Mouse (Mus musculus) macrophage (primary cell): Measurements from ENCODE around the gene Psmb7. TPM values are rescaled to one million over a fixed set of nuclear protein-coding genes. Genes with fewer than 3 reads are reported as not detected.

ENCODE experiments used
- H3K27ac ChIP-seq: fragments of 350-480 bp; formaldehyde crosslinking; 2 replicates; pipeline ENCODE4 v1.9.0; 2021
- H3K36me3 ChIP-seq: fragments of 350-480 bp; formaldehyde crosslinking; 2 replicates; pipeline ENCODE4 v1.9.0; 2021; ENCODE audit errors: inconsistent target
- H3K4me3 ChIP-seq: fragments of 350-480 bp; formaldehyde crosslinking; 2 replicates; pipeline ENCODE4 v1.9.0; 2021; ENCODE audit errors: inconsistent target
- H3K79me2 ChIP-seq: fragments of 350-480 bp; formaldehyde crosslinking; 2 replicates; pipeline ENCODE4 v1.9.0; 2021; ENCODE audit errors: inconsistent target
- WGBS: methylation state at CpG from one replicate; pipeline ENCODE4 v1.1.7; 2026; ENCODE audit warnings: inconsistent platforms; ENCODE audit not compliant: missing documents; 5-methylcytosine and 5-hydroxymethylcytosine counted together
- polyA plus RNA-seq: library from polyadenylated mRNA; stranded (reverse); fragments of 250-400 nt; gene quantifications from 3 replicates; pipeline ENCODE4 v1.2.4, GENCODE M21; 2018; ENCODE audit warnings: inconsistent platforms

Psmb7 gene
- polyA plus RNA-seq, 1 experiment from 2014 or later = 113 TPM

DNA sequence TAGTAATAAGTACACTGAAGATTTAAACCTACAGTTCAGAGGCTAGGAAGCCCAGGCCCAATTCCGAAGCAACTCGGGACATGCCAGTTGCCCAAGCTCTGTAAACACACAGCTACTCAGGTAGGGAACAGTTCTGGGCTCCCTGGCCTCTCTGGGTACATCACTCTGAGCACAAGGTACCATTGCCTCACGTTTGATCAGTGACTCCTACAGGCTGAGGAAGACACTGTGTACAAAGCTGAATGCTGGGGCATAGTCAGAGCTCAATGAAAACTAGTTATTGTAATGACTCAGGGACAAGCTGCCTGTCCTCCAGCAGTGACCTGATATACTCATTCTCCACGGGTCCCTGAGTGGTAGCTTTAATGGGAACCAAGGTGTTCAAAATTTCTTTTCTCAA is 22.8 kb downstream of the Psmb7 start:
- H3K27ac ChIP-seq = no peak overlapping the region
- WGBS = 83% methylated on average over 4 of the region's 4 CpGs
- peaks cover 28% of the 10 kb centered on the region; the same call in 1 of the 2 replicates for H3K36me3 ChIP-seq
- peaks cover 97% of the 10 kb centered on the region for H3K79me2 ChIP-seq
- no peak overlapping the region for H3K4me3 ChIP-seq

DNA sequence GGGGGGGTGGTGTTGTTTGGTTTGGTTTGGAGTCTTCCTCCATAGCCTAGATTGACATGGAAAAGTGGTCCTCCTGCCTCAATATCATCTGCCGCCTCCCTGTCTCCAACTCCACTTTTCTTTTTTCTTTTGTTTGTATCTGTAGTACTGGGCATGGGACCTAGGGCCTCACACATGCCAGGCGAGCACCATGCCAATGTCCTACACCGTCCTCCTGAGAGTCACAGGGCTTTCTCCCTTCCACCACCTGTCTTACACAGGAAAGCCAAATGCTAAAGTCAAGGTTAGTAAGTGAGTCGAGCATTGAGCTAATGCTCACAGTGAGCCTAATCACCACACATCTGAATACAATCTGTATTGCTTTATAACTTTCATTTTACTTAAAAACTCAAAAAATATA is 24.1 kb downstream of the Psmb7 start:
- 86% methylated on average over 4 of the region's 4 CpGs for WGBS
- Histone ChIP-seq H3K36me3 (peaks cover 21% of the 10 kb centered on the region; the same call in 1 of the 2 replicates), H3K4me3 (no peak overlapping the region), H3K79me2 (peaks cover 97% of the 10 kb centered on the region), H3K27ac (no peak overlapping the region)

GRCm38 (mm10) chr2:38616956-38617872 is 26.7 kb downstream of the Psmb7 start:
- WGBS = 76% methylated on average over 5 of the region's 5 CpGs
- Histone ChIP-seq H3K4me3 (no peak overlapping the region), H3K79me2 (peaks cover 89% of the 10 kb centered on the region), H3K36me3 (peaks cover 21% of the 10 kb centered on the region; the same call in 1 of the 2 replicates), H3K27ac (no peak overlapping the region)

DNA sequence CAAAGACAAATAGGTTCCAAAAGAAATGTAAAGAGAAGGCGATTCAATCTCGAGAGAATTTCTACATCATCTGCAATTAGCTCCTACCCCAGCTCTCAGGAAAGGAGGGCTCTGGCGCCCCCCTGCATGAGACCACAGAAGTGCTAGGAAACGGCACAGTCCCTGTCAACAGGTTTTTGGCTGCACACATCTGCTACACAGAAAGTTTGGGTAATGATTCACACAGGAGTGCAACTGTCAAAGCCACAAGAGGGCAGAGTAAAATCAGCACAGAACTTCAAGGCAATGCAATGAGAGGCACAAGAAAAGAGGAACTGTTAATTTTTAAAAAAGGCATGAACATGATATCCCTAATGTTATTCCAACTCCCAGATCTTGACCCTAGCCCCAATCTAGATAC is 27.8 kb downstream of the Psmb7 start:
- Histone ChIP-seq H3K79me2 (peaks cover 78% of the 10 kb centered on the region), H3K36me3 (peaks cover 21% of the 10 kb centered on the region; the same call in 1 of the 2 replicates), H3K27ac (no peak overlapping the region), H3K4me3 (no peak overlapping the region)
- WGBS = 34% methylated on average over 4 of the region's 4 CpGs

DNA sequence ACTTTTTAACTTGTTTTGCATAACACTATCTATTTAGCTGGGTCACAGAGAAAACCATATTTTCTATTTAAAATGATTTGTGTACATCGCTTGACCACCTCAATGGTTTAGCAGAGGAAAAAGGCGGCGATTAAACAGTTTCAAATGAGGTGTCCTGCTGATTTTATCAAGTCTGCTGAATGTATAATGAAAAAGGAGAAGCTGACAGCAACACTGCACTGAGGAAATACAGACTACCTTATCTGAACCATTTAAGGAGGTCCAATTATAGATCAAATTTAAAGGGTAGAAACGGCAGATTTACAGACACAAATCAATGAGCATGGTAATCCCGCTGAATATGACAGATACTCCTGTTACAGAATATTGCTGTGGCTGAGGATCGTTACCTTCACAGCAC is 29.4 kb downstream of the Psmb7 start:
- Histone ChIP-seq H3K36me3 (peaks cover 17% of the 10 kb centered on the region; the same call in 1 of the 2 replicates), H3K4me3 (no peak overlapping the region), H3K79me2 (peaks cover 61% of the 10 kb centered on the region), H3K27ac (no peak overlapping the region)
- 85% methylated on average over 6 of the region's 6 CpGs for WGBS

- H3K4me3 ChIP-seq = no peak overlapping the region
- no peak overlapping the region for H3K27ac ChIP-seq
- H3K79me2 ChIP-seq = peaks cover 56% of the 10 kb centered on the region
- WGBS = 100% methylated on average over 3 of the region's 3 CpGs
- H3K36me3 ChIP-seq = 0 out of 2 replicates have a peak, but pooled peaks cover 9% of the 10 kb centered on the region
Observed at GRCm38 (mm10) chr2:38613576-38613975, 30.3 kb downstream of the Psmb7 start.

DNA sequence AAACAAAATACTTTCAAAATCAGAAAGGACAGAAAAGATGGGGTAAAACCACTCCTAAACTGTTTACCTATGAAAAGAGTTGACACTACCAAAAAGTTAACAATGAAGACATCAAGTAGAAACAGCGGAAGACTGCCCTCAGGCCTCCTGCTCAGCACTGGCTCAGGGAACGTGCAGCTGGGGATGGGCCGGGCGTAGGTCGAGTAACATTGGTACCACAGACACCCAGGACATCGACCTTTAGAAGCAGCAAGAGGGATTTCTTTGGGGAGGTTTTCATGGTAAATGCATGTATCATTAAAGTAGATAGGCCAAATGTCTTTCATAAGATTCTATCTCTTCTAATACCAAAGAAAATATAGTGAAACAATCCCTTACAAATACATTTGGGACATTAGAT is 31.3 kb downstream of the Psmb7 start:
- WGBS = 95% methylated on average over 6 of the region's 6 CpGs
- no peak overlapping the region for H3K27ac ChIP-seq
- no peaks in the 10 kb centered on the region for H3K36me3 ChIP-seq
- peaks cover 53% of the 10 kb centered on the region for H3K79me2 ChIP-seq
- no peak overlapping the region for H3K4me3 ChIP-seq

DNA sequence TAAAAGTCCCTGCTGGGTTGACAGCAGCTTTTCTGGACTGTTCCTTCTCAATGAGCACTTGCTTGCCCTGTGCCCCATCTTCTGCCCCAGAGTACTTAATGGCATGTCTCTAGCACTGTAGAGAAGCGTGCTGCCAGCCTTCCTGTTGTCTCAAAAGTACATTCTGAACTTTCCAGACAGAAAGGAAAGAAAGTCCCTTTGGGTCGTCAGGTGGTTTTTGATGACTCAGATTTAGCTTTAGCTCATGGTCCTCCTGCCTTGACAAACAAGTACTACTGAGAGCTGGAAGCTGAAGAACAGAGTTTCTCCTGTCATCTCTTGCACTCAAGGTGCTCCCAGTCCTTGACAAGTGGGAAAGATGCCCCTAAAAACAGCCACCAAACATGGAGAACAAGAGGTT is 33.7 kb downstream of the Psmb7 start:
- Histone ChIP-seq H3K4me3 (no peak overlapping the region), H3K27ac (no peak overlapping the region), H3K36me3 (no peaks in the 10 kb centered on the region), H3K79me2 (peaks cover 56% of the 10 kb centered on the region)
- WGBS = 97% methylated on average over 2 of the region's 2 CpGs

DNA sequence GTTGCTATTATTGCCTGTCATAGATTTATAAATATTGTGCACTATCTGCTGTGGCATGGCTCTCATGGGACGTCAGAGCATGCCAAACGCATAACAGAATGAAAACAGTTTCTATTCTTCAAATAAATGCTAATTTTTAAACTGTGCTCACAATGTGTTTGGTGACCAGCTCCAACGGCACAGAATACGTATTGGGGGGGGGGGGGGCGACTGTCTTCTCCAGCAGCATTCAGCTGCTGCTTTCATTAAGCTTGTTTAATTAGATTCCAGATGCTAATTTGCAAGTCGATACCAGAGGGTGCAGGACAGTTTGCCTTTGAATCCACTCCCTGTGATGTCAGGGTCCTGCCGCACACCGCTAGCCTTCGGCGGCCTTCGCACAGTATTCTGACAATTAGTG is 34.6 kb downstream of the Psmb7 start:
- no peak overlapping the region for H3K27ac ChIP-seq
- H3K4me3 ChIP-seq = no peak overlapping the region
- peaks cover 56% of the 10 kb centered on the region for H3K79me2 ChIP-seq
- no peaks in the 10 kb centered on the region for H3K36me3 ChIP-seq
- WGBS = 94% methylated on average over 11 of the region's 11 CpGs

DNA sequence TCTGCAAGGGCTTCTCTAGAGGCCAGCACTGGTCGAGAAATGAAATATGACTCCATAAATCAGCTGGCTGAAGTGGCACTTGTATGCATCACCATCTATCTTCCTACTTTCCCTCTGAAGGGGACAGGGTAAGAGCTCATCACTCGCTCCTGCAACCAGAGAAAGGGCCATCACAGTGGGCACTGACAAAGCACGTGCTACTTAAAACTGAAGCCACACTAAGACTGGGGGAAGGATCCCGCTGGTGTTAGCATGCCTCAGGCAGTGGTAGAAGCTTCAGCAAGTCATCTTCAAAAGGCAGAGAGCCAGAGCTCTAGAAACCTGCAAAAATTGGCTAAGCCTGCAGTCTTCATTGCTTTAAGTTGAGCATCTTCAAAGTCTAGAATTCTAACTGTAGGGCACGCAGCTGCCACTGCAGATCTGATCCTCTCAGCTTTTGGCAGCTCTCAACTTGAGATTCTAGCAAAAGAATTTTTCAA is 35.0 kb downstream of the Psmb7 start:
- Histone ChIP-seq H3K36me3 (no peaks in the 10 kb centered on the region), H3K27ac (no peak overlapping the region), H3K4me3 (no peak overlapping the region), H3K79me2 (peaks cover 56% of the 10 kb centered on the region; the same call in 1 of the 2 replicates)
- WGBS = 94% methylated on average over 5 of the region's 5 CpGs

DNA sequence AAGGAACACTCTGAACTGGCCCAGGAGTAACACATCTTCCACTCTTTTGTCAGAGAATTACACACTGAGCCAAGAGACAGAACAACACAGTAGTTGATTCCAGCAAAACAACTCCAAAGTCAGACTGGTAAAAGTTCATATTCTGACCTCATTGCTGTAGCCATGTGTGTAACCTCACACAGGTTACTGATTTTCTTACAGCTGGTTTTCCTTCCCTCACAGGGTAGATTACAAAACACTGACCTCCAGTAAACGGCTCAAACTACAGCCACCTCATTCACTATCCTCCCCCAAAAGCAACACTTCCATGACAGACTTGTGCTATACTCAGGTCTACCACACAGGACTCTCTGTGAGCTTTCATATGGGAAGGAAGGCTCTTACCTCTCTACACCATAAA is 36.2 kb downstream of the Psmb7 start:
- Histone ChIP-seq H3K79me2 (peaks cover 57% of the 10 kb centered on the region; the same call in 1 of the 2 replicates), H3K4me3 (no peak overlapping the region), H3K27ac (no peak overlapping the region), H3K36me3 (no peaks in the 10 kb centered on the region)
- WGBS = 33% methylated on average over 1 of the region's 1 CpGs

- Histone ChIP-seq H3K4me3 (no peak overlapping the region), H3K36me3 (no peaks in the 10 kb centered on the region), H3K79me2 (peaks cover 86% of the 10 kb centered on the region; the same call in 1 of the 2 replicates), H3K27ac (no peak overlapping the region)
Observed at GRCm38 (mm10) chr2:38600842-38601241, 43.0 kb downstream of the Psmb7 start.

- Histone ChIP-seq H3K36me3 (no peaks in the 10 kb centered on the region; the same call in 1 of the 2 replicates), H3K79me2 (peaks cover 83% of the 10 kb centered on the region; the same call in 1 of the 2 replicates), H3K4me3 (no peak overlapping the region), H3K27ac (no peak overlapping the region)
- 100% methylated on average over 2 of the region's 2 CpGs for WGBS
Observed at GRCm38 (mm10) chr2:38598395-38598794, 45.5 kb downstream of the Psmb7 start.

DNA sequence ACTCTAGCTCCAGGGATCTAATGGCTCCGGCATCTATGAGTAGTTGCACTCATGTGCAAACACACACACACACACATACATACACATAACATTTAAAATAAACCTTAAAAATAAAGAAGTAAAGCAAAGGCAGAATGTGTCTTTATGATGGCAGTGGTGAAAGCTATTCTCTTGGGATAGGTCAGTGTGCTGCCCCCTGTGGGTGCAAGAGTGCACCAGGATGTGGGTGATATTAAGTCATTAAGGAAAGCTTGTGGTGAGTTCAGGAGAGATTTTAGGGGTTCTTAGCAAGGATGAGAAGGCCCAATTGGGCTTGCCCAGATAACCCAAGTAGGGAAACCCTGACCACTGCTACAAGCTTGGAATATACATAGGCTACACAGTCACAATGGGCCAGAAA is 46.0 kb downstream of the Psmb7 start:
- H3K36me3 ChIP-seq = no peaks in the 10 kb centered on the region; the same call in 1 of the 2 replicates
- WGBS = 100% methylated on average over 1 of the region's 1 CpGs
- no peak overlapping the region for H3K27ac ChIP-seq
- H3K4me3 ChIP-seq = no peak overlapping the region
- H3K79me2 ChIP-seq = peaks cover 78% of the 10 kb centered on the region; the same call in 1 of the 2 replicates

DNA sequence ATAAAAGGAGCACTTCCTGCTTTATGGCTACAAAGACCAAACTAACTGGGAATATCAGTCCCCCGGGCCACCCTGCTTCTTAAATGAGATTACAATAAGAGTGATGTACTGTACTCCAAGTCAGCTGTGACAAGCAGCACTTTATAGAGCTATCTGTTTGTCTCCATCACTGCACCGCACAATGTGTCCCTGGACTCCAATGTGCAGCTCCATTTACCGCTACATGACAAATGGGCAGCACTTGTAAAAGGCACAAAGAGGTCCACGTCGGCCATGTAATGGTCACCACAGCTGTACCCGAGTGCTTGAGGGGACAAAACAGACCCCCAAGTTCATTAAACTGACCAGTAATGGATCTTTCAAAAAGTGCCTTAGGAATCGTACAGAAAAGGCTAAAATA is 49.0 kb downstream of the Psmb7 start:
- Histone ChIP-seq H3K79me2 (peaks cover 68% of the 10 kb centered on the region; the same call in 1 of the 2 replicates), H3K4me3 (no peak overlapping the region), H3K27ac (no peak overlapping the region), H3K36me3 (peaks cover 8% of the 10 kb centered on the region; the same call in 1 of the 2 replicates)
- WGBS = 92% methylated on average over 7 of the region's 7 CpGs
